Mouse (Mus musculus) kidney, postnatal 0 days (tissue): Measurements from ENCODE around the gene Osm. TPM values are rescaled to one million over a fixed set of nuclear protein-coding genes. Genes with fewer than 3 reads are reported as not detected.

ENCODE experiments used
- ATAC-seq: fragments of 200-750 bp; cut with Nextera tagmentation; replicated peaks from 2 replicates; pipeline ENCODE4 v1.8.0; 2017; ENCODE audit warnings: low read depth, moderate number of reproducible peaks, moderate TSS enrichment, moderate library complexity; ENCODE audit not compliant: low FRiP score
- DNase-seq: peaks from one replicate; pipeline ENCODE4 v3.0.0-alpha.2; 2016; ENCODE audit warnings: low spot score
- H3K27ac ChIP-seq: fragments of 300-500 bp; sonication (generic); 2 replicates; pipeline ENCODE4 v1.5.1; 2014; ENCODE audit warnings: mild to moderate bottlenecking
- H3K27me3 ChIP-seq: fragments of 300-500 bp; sonication (generic); 2 replicates; pipeline ENCODE4 v1.6.1; 2014; ENCODE audit warnings: low read length, mixed read lengths; ENCODE audit not compliant: insufficient read depth
- H3K36me3 ChIP-seq: fragments of 300-500 bp; sonication (generic); 2 replicates; pipeline ENCODE4 v1.6.1; 2014; ENCODE audit warnings: low read length, mixed read lengths; ENCODE audit not compliant: insufficient read depth
- H3K4me1 ChIP-seq: fragments of 300-500 bp; sonication (generic); replicated peaks from 2 replicates; pipeline ENCODE4 v1.6.1; 2014; ENCODE audit warnings: antibody characterized with exemption, low read length, mixed read lengths; ENCODE audit not compliant: insufficient read depth
- H3K4me2 ChIP-seq: fragments of 300-500 bp; sonication (generic); 2 replicates; pipeline ENCODE4 v1.6.1; 2014; ENCODE audit warnings: mild to moderate bottlenecking, low read length, moderate library complexity, mixed read lengths
- H3K4me3 ChIP-seq: fragments of 300-500 bp; sonication (generic); replicated peaks from 2 replicates; pipeline ENCODE4 v1.5.1; 2014; ENCODE audit warnings: low read depth, low read length
- H3K9ac ChIP-seq: fragments of 300-500 bp; sonication (generic); 2 replicates; pipeline ENCODE4 v1.6.1; 2014; ENCODE audit warnings: low read depth, low read length
- H3K9me3 ChIP-seq: fragments of 300-500 bp; sonication (generic); replicated peaks from 2 replicates; pipeline ENCODE4 v1.6.1; 2016; ENCODE audit warnings: low read length, inconsistent platforms, mixed read lengths
- CTCF ChIP-seq: IDR thresholded peaks from 2 replicates; pipeline ENCODE4 v1.5.1; 2016; ENCODE audit warnings: antibody characterized with exemption, low read depth, mild to moderate bottlenecking, moderate library complexity
- WGBS: fragments of 180-500 bp; shearing (Covaris S2); extraction: QIAGEN DNeasy Blood & Tissue Kit; methylation state at CpG from one replicate; pipeline ENCODE4 v1.1.7; 2014; 5-methylcytosine and 5-hydroxymethylcytosine counted together
- polyA plus RNA-seq: library from polyadenylated mRNA; unstranded; fragments of >200 nt; fragmentation: Nextera tagmentation; extraction: Ambion mirVana; gene quantifications from 2 replicates; pipeline ENCODE4 v1.2.1, GENCODE M21; 2015

Osm gene
- polyA plus RNA-seq, 1 experiment from 2014 or later = 0.11 TPM

DNA sequence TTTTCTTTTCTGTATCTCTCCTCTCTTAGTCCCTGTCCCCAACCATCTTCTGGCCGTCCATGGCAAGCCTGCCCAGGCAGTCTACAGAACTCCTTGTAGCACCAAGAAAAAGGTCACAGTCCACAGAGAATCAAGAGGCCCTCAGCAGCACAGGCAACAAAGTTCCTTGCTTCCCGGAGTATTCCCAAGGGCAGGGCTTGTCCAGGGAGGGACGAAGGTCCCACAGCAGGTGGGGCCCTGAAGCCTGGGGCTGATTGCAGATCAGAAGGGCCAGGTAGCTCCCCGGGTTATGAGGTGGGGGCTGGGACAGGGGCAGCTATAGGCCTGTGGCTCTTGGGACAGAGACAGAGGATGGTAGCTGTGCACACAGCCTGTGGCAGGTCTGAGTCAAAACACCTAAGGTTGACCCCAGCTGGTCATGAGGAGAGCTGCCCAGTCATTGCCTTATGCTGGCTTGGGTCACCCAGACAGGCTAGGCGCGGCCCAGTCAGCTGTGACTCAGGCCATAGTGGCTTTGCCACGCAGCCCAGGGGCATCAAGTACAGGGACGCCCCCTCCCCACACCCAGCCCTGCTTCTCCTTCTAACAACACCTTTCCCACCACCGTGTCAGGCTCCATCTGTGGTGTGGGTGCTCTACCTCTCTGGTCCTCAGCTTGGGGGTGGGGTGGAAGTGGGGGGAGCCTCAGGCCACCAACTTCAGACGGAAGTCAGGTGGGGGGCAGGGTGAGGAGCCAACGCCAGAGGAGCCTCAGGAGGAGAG is 20.8 kb downstream of the Osm start, which contains the start of gene Lif:
Lif (plus strand) TSS at position 712 of the 762 bp plus-strand sequence.
- Histone ChIP-seq H3K9ac (no peak within 1 kb of the TSS), H3K4me2 (no peak within 1 kb of the TSS)
- no peak for DNase-seq

DNA sequence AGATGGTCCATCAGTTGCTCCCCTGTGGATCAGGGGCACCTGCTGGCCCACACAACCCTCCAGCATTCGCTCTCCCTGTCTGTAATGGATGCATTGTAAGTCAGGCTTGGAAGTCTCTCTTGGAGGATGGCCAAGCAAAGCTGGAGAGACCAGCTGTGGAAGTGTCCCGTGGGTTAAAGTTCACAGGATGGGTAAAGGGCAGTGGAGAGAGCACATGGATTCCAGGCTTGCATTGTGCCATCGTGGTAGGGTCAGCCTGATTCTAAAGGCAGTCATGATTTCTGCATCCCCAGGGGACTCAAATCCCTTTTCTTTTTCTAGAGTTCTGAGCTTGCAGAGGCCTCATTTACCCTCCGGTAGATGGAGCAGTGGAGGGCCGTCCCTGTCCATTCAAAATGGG is 21.5 kb downstream of the Osm start:
- Histone ChIP-seq H3K4me3 (no peak overlapping the region), H3K4me1 (peaks cover 19% of the 10 kb centered on the region; the same call in 1 of the 2 replicates), H3K27ac (no peak overlapping the region), H3K4me2 (no peak overlapping the region), H3K36me3 (no peaks in the 10 kb centered on the region), H3K27me3 (no peaks in the 10 kb centered on the region), H3K9me3 (no peaks in the 10 kb centered on the region), H3K9ac (no peak overlapping the region)
- no peak for TF ChIP-seq CTCF
- 54% methylated on average over 5 of the region's 5 CpGs for WGBS
- ATAC-seq (no peak), DNase-seq (no peak)

More for the DNA sequence above, 20.8 kb downstream of the Osm start, which contains the start of gene Lif:
- ATAC-seq = no peak; the same call in 1 of the 2 replicates
- Histone ChIP-seq H3K9me3 (no peaks in the 10 kb centered on the region), H3K4me1 (peaks cover 14% of the 10 kb centered on the region; the same call in 1 of the 2 replicates), H3K4me3 (no peak within 1 kb of the TSS), H3K27me3 (no peaks in the 10 kb centered on the region), H3K36me3 (no peaks in the 10 kb centered on the region), H3K27ac (no peak within 1 kb of the TSS)
- 56% methylated on average over 11 of the region's 11 CpGs for WGBS
- TF ChIP-seq CTCF = no peak

DNA sequence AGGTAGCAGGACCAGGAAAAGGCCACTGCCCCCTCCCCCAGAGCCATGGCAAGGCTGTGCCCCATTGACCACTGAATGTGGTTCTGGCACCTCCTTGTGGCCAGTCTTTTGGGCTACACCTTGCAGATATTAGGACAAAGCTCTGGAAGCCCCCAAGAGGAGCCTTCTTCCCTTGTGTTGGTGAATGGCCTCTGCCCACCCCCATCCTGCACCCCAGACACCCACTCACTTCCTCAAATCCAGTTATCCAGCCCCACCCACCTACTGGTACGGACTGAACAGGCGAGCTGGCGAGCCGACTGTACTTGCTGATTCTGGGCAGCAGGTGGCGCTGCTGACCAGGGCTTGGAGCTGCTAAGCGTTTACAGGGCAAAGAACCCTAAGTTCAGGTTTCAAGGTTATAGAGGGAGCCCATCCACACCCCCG is 22.4 kb downstream of the Osm start:
- Histone ChIP-seq H3K4me2 (peak overlapping the region; percentile 47), H3K4me3 (no peak overlapping the region), H3K27me3 (no peaks in the 10 kb centered on the region), H3K36me3 (no peaks in the 10 kb centered on the region), H3K4me1 (peaks cover 22% of the 10 kb centered on the region; the same call in 1 of the 2 replicates), H3K9me3 (no peaks in the 10 kb centered on the region), H3K27ac (no peak overlapping the region), H3K9ac (no peak overlapping the region)
- DNase-seq (peak; percentile 88), ATAC-seq (no peak)
- TF ChIP-seq CTCF = peak; percentile 97
- WGBS = 1% methylated on average over 7 of the region's 7 CpGs

DNA sequence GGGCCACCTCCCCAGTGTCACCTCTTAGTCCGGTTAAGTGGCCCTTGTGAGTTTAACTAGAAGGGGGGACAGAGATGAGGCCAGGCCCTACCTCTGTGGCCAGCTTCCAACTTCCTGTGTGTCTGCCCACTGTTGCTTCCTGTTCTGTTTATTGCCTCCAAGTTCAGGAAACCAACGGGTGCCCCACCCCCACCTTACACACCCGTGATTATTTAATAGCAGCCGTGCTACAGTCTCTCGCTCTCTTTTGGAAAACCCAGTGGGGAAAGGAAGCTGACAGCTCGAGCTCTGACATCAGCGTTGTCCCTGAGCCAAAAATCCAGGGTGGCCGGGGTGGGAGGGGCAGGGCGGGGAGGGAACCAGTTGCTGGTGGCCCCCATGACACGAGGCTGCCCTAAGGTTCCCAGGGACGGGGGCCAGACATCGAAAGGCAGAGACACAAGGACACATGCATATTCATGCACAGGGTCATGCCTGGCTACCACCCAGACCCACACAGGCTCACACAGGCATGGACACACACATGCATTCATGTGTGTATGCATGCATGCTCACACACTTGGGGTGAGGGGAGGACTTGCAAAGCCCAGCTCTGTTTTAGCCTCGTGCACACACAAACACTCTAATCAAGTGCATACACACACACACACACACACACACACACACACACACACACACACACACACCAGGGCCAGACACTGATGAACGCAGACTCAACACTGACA is 24.4 kb downstream of the Osm start:
- Histone ChIP-seq H3K4me1 (peaks cover 25% of the 10 kb centered on the region; the same call in 1 of the 2 replicates), H3K4me2 (peak overlapping the region; percentile 28; the same call in 1 of the 2 replicates), H3K27me3 (no peaks in the 10 kb centered on the region), H3K27ac (no peak overlapping the region), H3K4me3 (no peak overlapping the region), H3K9ac (no peak overlapping the region), H3K9me3 (no peaks in the 10 kb centered on the region), H3K36me3 (no peaks in the 10 kb centered on the region)
- ATAC-seq (no peak), DNase-seq (peak; percentile 54)
- TF ChIP-seq CTCF = no peak
- 23% methylated on average over 14 of the region's 14 CpGs for WGBS

DNA sequence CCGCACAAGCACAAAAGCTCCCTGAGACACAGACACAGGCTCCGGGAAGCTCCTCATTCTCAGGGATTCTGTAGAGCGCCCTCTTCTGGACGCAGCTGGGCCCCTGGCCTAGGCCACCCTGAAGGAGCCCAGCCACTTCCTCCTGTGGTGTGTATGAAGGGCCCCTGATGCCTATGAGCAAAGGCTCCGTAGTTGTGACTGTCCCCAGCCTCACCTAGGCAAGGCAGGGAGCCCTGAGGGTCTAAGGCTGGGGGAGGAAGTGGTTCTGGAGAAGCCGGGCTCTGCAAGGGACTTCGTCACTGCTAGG is 24.9 kb downstream of the Osm start:
- Histone ChIP-seq H3K27me3 (no peaks in the 10 kb centered on the region), H3K9me3 (no peaks in the 10 kb centered on the region), H3K4me3 (no peak overlapping the region), H3K4me1 (peaks cover 25% of the 10 kb centered on the region; the same call in 1 of the 2 replicates), H3K4me2 (no peak overlapping the region), H3K27ac (no peak overlapping the region), H3K36me3 (no peaks in the 10 kb centered on the region), H3K9ac (no peak overlapping the region)
- DNase-seq = peak; percentile 64
- peak; percentile 67 for TF ChIP-seq CTCF
- ATAC-seq = 0 out of 2 replicates have a peak, but pooled peaks have one; percentile 26
- 40% methylated on average over 7 of the region's 7 CpGs for WGBS

DNA sequence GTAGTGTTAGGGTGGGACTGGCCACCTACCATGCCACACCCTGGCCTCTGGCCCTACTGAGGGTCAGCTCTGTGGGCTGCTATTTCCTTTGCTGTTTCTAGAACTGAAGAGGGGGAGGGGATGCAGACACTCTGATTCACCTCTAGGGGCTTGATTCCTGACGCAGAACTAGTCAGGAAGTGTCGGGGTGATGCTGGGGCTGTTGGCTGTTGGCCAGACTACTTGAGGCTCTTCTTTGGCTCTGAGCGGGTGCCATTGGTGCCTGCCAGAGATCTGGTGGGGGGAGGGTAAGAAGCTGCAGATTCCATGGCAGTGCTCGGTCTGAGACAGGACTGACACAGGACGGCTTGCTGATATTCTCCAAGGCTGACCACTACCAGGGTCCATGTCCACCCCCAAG is 25.7 kb downstream of the Osm start:
- TF ChIP-seq CTCF = peak; percentile 37; the same call in 1 of the 2 replicates
- Histone ChIP-seq H3K36me3 (no peaks in the 10 kb centered on the region), H3K9ac (no peak overlapping the region), H3K4me2 (no peak overlapping the region), H3K27me3 (no peaks in the 10 kb centered on the region), H3K4me1 (peaks cover 25% of the 10 kb centered on the region; the same call in 1 of the 2 replicates), H3K9me3 (no peaks in the 10 kb centered on the region), H3K4me3 (no peak overlapping the region), H3K27ac (no peak overlapping the region)
- WGBS = 37% methylated on average over 5 of the region's 5 CpGs
- ATAC-seq = no peak
- DNase-seq = peak; percentile 66
